Mouse (Mus musculus) myocyte (in vitro differentiated cells): Measurements from ENCODE around the gene Suclg2. TPM values are rescaled to one million over a fixed set of nuclear protein-coding genes. Genes with fewer than 3 reads are reported as not detected.

ENCODE experiments used
- H3K27me3 ChIP-seq: one replicate; pipeline ENCODE4 v1.6.1; 2011; ENCODE audit not compliant: control insufficient read depth, insufficient read depth, insufficient read length
- H3K36me3 ChIP-seq: one replicate; pipeline ENCODE4 v1.6.1; 2011; ENCODE audit not compliant: control insufficient read depth, insufficient read depth
- H3K4me2 ChIP-seq: one replicate; pipeline ENCODE4 v1.6.1; 2011; ENCODE audit warnings: low read depth, control low read depth
- H3K4me3 ChIP-seq: one replicate; pipeline ENCODE4 v1.5.1; 2011; ENCODE audit warnings: mild to moderate bottlenecking, control low read depth, moderate library complexity
- H3K79me2 ChIP-seq: one replicate; pipeline ENCODE4 v1.6.1; 2011; ENCODE audit not compliant: control insufficient read depth, insufficient read depth
- H3ac ChIP-seq: one replicate; pipeline ENCODE4 v1.6.1; 2011; ENCODE audit not compliant: control insufficient read depth, insufficient read length
- CEBPB ChIP-seq: IDR thresholded peaks from 2 replicates; pipeline ENCODE4 v1.6.1; 2011; ENCODE audit warnings: mild to moderate bottlenecking, moderate library complexity; ENCODE audit not compliant: poor library complexity, insufficient read depth, severe bottlenecking
- E2F4 ChIP-seq: IDR thresholded peaks from one replicate; pipeline ENCODE4 v1.6.1; 2011; ENCODE audit warnings: mild to moderate bottlenecking, control low read depth, moderate library complexity; ENCODE audit not compliant: insufficient read depth
- MAX ChIP-seq: IDR thresholded peaks from one replicate; pipeline ENCODE4 v1.6.1; 2011; ENCODE audit warnings: low read depth, mild to moderate bottlenecking, control low read depth
- MYOD1 ChIP-seq, 3 experiments: IDR thresholded peaks; one replicate each; pipeline ENCODE4 v1.6.1; 2011; ENCODE audit warnings: control low read depth in 2 of 3, low read depth in 2 of 3, mild to moderate bottlenecking in 2 of 3, moderate library complexity in 1 of 3; ENCODE audit not compliant: insufficient read length in 2 of 3, control insufficient read depth in 1 of 3
- MYOG ChIP-seq, 3 experiments: IDR thresholded peaks; one replicate each; pipeline ENCODE4 v1.6.1; 2011; ENCODE audit warnings: control low read depth in 2 of 3, low read depth in 2 of 3, mild to moderate bottlenecking in 2 of 3; ENCODE audit not compliant: insufficient read length in 2 of 3, control insufficient read depth in 1 of 3, insufficient read depth in 1 of 3
- POLR2A ChIP-seq: IDR thresholded peaks from one replicate; pipeline ENCODE4 v1.6.1; 2011; ENCODE audit warnings: low read depth, mild to moderate bottlenecking, control low read depth, moderate library complexity; ENCODE audit not compliant: insufficient read length
- POLR2AphosphoS2 ChIP-seq: IDR thresholded peaks from one replicate; pipeline ENCODE4 v1.6.1; 2011; ENCODE audit warnings: low read depth, control low read depth; ENCODE audit not compliant: insufficient read length
- REST ChIP-seq: IDR thresholded peaks from one replicate; pipeline ENCODE4 v1.6.1; 2011; ENCODE audit warnings: mild to moderate bottlenecking, control low read depth, moderate library complexity; ENCODE audit not compliant: insufficient read depth, insufficient read length
- SRF ChIP-seq: IDR thresholded peaks from one replicate; pipeline ENCODE4 v1.6.1; 2011; ENCODE audit warnings: low read depth; ENCODE audit not compliant: control insufficient read depth, insufficient read length
- TCF12 ChIP-seq: IDR thresholded peaks from one replicate; pipeline ENCODE4 v1.6.1; 2011; ENCODE audit warnings: mild to moderate bottlenecking, control low read depth; ENCODE audit not compliant: poor library complexity, insufficient read depth, severe bottlenecking
- TCF3 ChIP-seq: IDR thresholded peaks from one replicate; pipeline ENCODE4 v1.6.1; 2011; ENCODE audit warnings: low read depth, control low read depth; ENCODE audit not compliant: insufficient read length
- USF1 ChIP-seq: IDR thresholded peaks from one replicate; pipeline ENCODE4 v1.6.1; 2011; ENCODE audit warnings: low read depth, mild to moderate bottlenecking, control low read depth, moderate library complexity
- polyA plus RNA-seq: library from polyadenylated mRNA; unstranded; fragments of >200 nt; fragmentation: generic; extraction: Trizol; gene quantifications from one replicate; pipeline ENCODE4 v1.2.1, GENCODE M21; 2012; ENCODE audit warnings: missing spikeins

Gene Suclg2
- polyA plus RNA-seq, 1 experiment, result 13.9 TPM

GRCm38 (mm10) chr6:95545296-95545695, 173.3 kb downstream of the Suclg2 start:
- no peak overlapping the region for H3K4me3 ChIP-seq
- no peaks in the 10 kb centered on the region for H3K36me3 ChIP-seq
- H3K79me2 ChIP-seq, result no peaks in the 10 kb centered on the region
- no peaks in the 10 kb centered on the region for H3K27me3 ChIP-seq
- H3K4me2 ChIP-seq, result no peak overlapping the region
- no peak for TF ChIP-seq MYOG (IDR thresholded peaks at IDR 0.05; ENCODE audit: control insufficient read depth in 1 of 3, insufficient read depth in 1 of 3, insufficient read length in 2 of 3, low read depth in 2 of 3)
- no peak for TF ChIP-seq E2F4
- TF ChIP-seq POLR2AphosphoS2, result no peak
- TF ChIP-seq MAX, result no peak
- no peak for TF ChIP-seq POLR2A
- TF ChIP-seq TCF3, result no peak
- TF ChIP-seq USF1, result no peak
- no peak for TF ChIP-seq TCF12
- no peak for TF ChIP-seq CEBPB
- no peak for TF ChIP-seq SRF
- TF ChIP-seq REST, result no peak
- TF ChIP-seq MYOD1 (IDR thresholded peaks at IDR 0.05; ENCODE audit: control insufficient read depth in 1 of 3, insufficient read length in 2 of 3, low read depth in 2 of 3), result no peak
- no peak overlapping the region for H3ac ChIP-seq

GRCm38 (mm10) chr6:95535191-95535590, 183.4 kb downstream of the Suclg2 start:
- Histone ChIP-seq H3K4me3 (no peak overlapping the region), H3K27me3 (no peaks in the 10 kb centered on the region), H3K79me2 (no peaks in the 10 kb centered on the region), H3K36me3 (no peaks in the 10 kb centered on the region), H3K4me2 (no peak overlapping the region), H3ac (no peak overlapping the region)
- TF ChIP-seq MYOG (IDR thresholded peaks at IDR 0.05; ENCODE audit: control insufficient read depth in 1 of 3, insufficient read depth in 1 of 3, insufficient read length in 2 of 3, low read depth in 2 of 3), result no peak
- no peak for TF ChIP-seq CEBPB
- TF ChIP-seq MAX, result no peak
- no peak for TF ChIP-seq TCF12
- no peak for TF ChIP-seq REST
- TF ChIP-seq SRF, result no peak
- TF ChIP-seq POLR2A, result no peak
- TF ChIP-seq USF1, result no peak
- TF ChIP-seq MYOD1 (IDR thresholded peaks at IDR 0.05; ENCODE audit: control insufficient read depth in 1 of 3, insufficient read length in 2 of 3, low read depth in 2 of 3), result no peak

GRCm38 (mm10) chr6:95519846-95520245, 198.8 kb downstream of the Suclg2 start:
- H3K79me2 ChIP-seq, result no peaks in the 10 kb centered on the region
- H3K36me3 ChIP-seq, result no peaks in the 10 kb centered on the region
- TF ChIP-seq SRF (no peak), E2F4 (no peak), TCF3 (no peak), POLR2A (no peak), POLR2AphosphoS2 (no peak), REST (no peak), MAX (no peak)
- no peak overlapping the region for H3K4me2 ChIP-seq
- H3ac ChIP-seq, result no peak overlapping the region
- no peak overlapping the region for H3K4me3 ChIP-seq
- no peaks in the 10 kb centered on the region for H3K27me3 ChIP-seq

- H3K27me3 ChIP-seq, result no peaks in the 10 kb centered on the region
- H3K4me3 ChIP-seq, result no peak overlapping the region
- no peaks in the 10 kb centered on the region for H3K36me3 ChIP-seq
- H3K79me2 ChIP-seq, result no peaks in the 10 kb centered on the region
- TF ChIP-seq POLR2A (no peak), SRF (no peak), USF1 (no peak), MYOD1 (IDR thresholded peaks at IDR 0.05; ENCODE audit: control insufficient read depth in 1 of 3, insufficient read length in 2 of 3, low read depth in 2 of 3) (no peak), POLR2AphosphoS2 (no peak), MYOG (IDR thresholded peaks at IDR 0.05; ENCODE audit: control insufficient read depth in 1 of 3, insufficient read depth in 1 of 3, insufficient read length in 2 of 3, low read depth in 2 of 3) (no peak), REST (no peak), CEBPB (no peak), TCF3 (no peak), TCF12 (no peak), MAX (no peak), E2F4 (no peak)
- H3ac ChIP-seq, result no peak overlapping the region
- H3K4me2 ChIP-seq, result no peak overlapping the region
These were observed 200.2 kb downstream of the Suclg2 start for GRCm38 (mm10) chr6:95518406-95518805.

- TF ChIP-seq SRF (no peak), TCF3 (no peak)
- Histone ChIP-seq H3ac (no peak overlapping the region), H3K4me2 (no peak overlapping the region), H3K36me3 (no peaks in the 10 kb centered on the region), H3K4me3 (no peak overlapping the region), H3K27me3 (no peaks in the 10 kb centered on the region), H3K79me2 (no peaks in the 10 kb centered on the region)
These were observed 202.9 kb downstream of the Suclg2 start for GRCm38 (mm10) chr6:95515721-95516120.

GRCm38 (mm10) chr6:95514726-95515125, 203.9 kb downstream of the Suclg2 start:
- no peak overlapping the region for H3K4me2 ChIP-seq
- H3K36me3 ChIP-seq, result no peaks in the 10 kb centered on the region
- no peak for TF ChIP-seq REST
- no peak for TF ChIP-seq MAX
- TF ChIP-seq POLR2AphosphoS2, result no peak
- no peak for TF ChIP-seq CEBPB
- no peak for TF ChIP-seq MYOD1 (IDR thresholded peaks at IDR 0.05; ENCODE audit: control insufficient read depth in 1 of 3, insufficient read length in 2 of 3, low read depth in 2 of 3)
- no peaks in the 10 kb centered on the region for H3K79me2 ChIP-seq
- H3ac ChIP-seq, result no peak overlapping the region
- H3K27me3 ChIP-seq, result no peaks in the 10 kb centered on the region
- no peak overlapping the region for H3K4me3 ChIP-seq
